Mouse (Mus musculus) G1E (cell line): Measurements from ENCODE around the gene Bzw2.

Experiments
- CTCF ChIP-seq: IDR thresholded peaks from 2 replicates; pipeline ENCODE4 v1.5.1; 2012; ENCODE audit warnings: low read depth, low read length, inconsistent platforms, mixed read lengths
- GATA1 ChIP-seq: IDR thresholded peaks from 2 replicates; pipeline ENCODE4 v1.6.1; 2012; ENCODE audit warnings: borderline replicate concordance, low read length, inconsistent platforms, mixed read lengths
- GATA2 ChIP-seq: IDR thresholded peaks from 2 replicates; pipeline ENCODE4 v1.6.1; 2012; ENCODE audit warnings: low read depth, low read length, inconsistent platforms, borderline replicate concordance
- POLR2AphosphoS5 ChIP-seq: IDR thresholded peaks from 2 replicates; pipeline ENCODE4 v1.6.1; 2012; ENCODE audit warnings: low read depth, low read length, inconsistent platforms; ENCODE audit not compliant: insufficient replicate concordance
- TAL1 ChIP-seq: conservative IDR thresholded peaks from 2 replicates; pipeline ENCODE4 v1.6.1; 2012; ENCODE audit warnings: low read depth, low read length, inconsistent platforms, mixed read lengths

DNA sequence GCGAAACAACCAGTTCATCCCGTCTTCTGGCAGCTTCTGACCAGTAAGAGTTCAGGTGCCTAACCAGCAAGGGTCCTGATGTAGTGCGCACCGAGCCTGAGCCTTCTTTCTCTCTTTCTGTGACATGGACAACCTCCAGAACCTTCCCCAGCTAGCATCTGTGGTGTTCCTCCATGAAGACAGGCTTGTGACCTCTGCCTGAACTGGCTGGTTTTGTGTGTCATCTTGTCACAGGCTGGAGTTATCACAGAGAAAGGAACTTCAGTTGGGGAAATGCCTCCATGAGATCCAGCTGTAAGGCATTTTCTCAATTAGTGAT, 54.3 kb downstream of the Bzw2 start:
- TF ChIP-seq CTCF (no peak), POLR2AphosphoS5 (no peak), GATA1 (no peak), TAL1 (no peak), GATA2 (no peak)
